Mouse (Mus musculus) MEL (cell line): ENCODE measurements at regions not wholly inside any gene's neighbourhood (a gene's known extent, or its start where the extent isn't known, plus 50 kb on each side); places are given as distances from the start of the nearest gene placed in this dataset.

Experiments used
- CTCF ChIP-seq, 3 experiments: IDR thresholded peaks in 2 of 3; conservative IDR thresholded peaks in 1 of 3; 2 replicates each; pipeline ENCODE4 v1.5.1; 2011 to 2012; ENCODE audit warnings: low read length in 3 of 3, low read depth in 2 of 3, mild to moderate bottlenecking in 2 of 3, improper control_type of control experiment in 1 of 3, inconsistent platforms in 1 of 3, mixed read lengths in 1 of 3, moderate library complexity in 1 of 3; ENCODE audit not compliant: control insufficient read depth in 1 of 3, insufficient read depth in 1 of 3, poor library complexity in 1 of 3, severe bottlenecking in 1 of 3
- EP300 ChIP-seq, 2 experiments: IDR thresholded peaks; 2 replicates each; pipeline ENCODE4 v1.6.1; 2011; ENCODE audit warnings: improper control_type of control experiment in 2 of 2, low read length in 2 of 2, low read depth in 1 of 2, mild to moderate bottlenecking in 1 of 2
- GATA1 ChIP-seq: IDR thresholded peaks from 2 replicates; pipeline ENCODE4 v1.6.1; 2011; ENCODE audit warnings: low read depth, low read length, improper control_type of control experiment
- MAX ChIP-seq: IDR thresholded peaks from 2 replicates; pipeline ENCODE4 v1.6.1; 2011; ENCODE audit warnings: low read length, improper control_type of control experiment
- MAZ ChIP-seq: IDR thresholded peaks from 2 replicates; pipeline ENCODE4 v1.6.1; 2012; ENCODE audit warnings: low read depth, mild to moderate bottlenecking, inconsistent platforms, low read length, improper control_type of control experiment
- POLR2A ChIP-seq, 2 experiments: IDR thresholded peaks; 2 replicates each; pipeline ENCODE4 v1.6.1; 2011 to 2012; ENCODE audit warnings: low read length in 2 of 2, mild to moderate bottlenecking in 2 of 2, control low read depth in 1 of 2, improper control_type of control experiment in 1 of 2, low read depth in 1 of 2, moderate library complexity in 1 of 2; ENCODE audit not compliant: control insufficient read depth in 1 of 2, insufficient read depth in 1 of 2, poor library complexity in 1 of 2
- POLR2AphosphoS2 ChIP-seq: IDR thresholded peaks from 2 replicates; pipeline ENCODE4 v1.6.1; 2011; ENCODE audit warnings: low read length, improper control_type of control experiment
- POLR2AphosphoS5 ChIP-seq: IDR thresholded peaks from 2 replicates; pipeline ENCODE4 v1.6.1; 2012; ENCODE audit warnings: low read depth, borderline replicate concordance, mild to moderate bottlenecking, inconsistent platforms, low read length, moderate library complexity, mixed read lengths
- RAD21 ChIP-seq: IDR thresholded peaks from 2 replicates; pipeline ENCODE4 v1.6.1; 2011; ENCODE audit warnings: mild to moderate bottlenecking, low read depth, low read length, improper control_type of control experiment
- SIN3A ChIP-seq: IDR thresholded peaks from 2 replicates; pipeline ENCODE4 v1.6.1; 2012; ENCODE audit warnings: low read length, improper control_type of control experiment, inconsistent platforms
- TCF12 ChIP-seq: IDR thresholded peaks from 2 replicates; pipeline ENCODE4 v1.6.1; 2014; ENCODE audit warnings: low read depth, mild to moderate bottlenecking, inconsistent platforms, low read length, improper control_type of control experiment, moderate library complexity

- TF ChIP-seq CTCF (IDR thresholded peaks at IDR 0.05 in 2 of 3, conservative IDR thresholded peaks at IDR 0.05 in 1 of 3; ENCODE audit: control insufficient read depth in 1 of 3, insufficient read depth in 1 of 3, low read depth in 2 of 3, low read length in 3 of 3, poor library complexity in 1 of 3, severe bottlenecking in 1 of 3), result no peak
- TF ChIP-seq MAX, result no peak
- TF ChIP-seq MAZ, result no peak
- no peak for TF ChIP-seq RAD21
- TF ChIP-seq EP300 (IDR thresholded peaks at IDR 0.05; ENCODE audit: low read depth in 1 of 2, low read length in 2 of 2), result no peak
- TF ChIP-seq GATA1, result no peak
- TF ChIP-seq TCF12, result no peak
- TF ChIP-seq POLR2A (IDR thresholded peaks at IDR 0.05; ENCODE audit: control insufficient read depth in 1 of 2, insufficient read depth in 1 of 2, low read depth in 1 of 2, low read length in 2 of 2, poor library complexity in 1 of 2), result no peak
- no peak for TF ChIP-seq POLR2AphosphoS5
- no peak for TF ChIP-seq SIN3A
- TF ChIP-seq POLR2AphosphoS2, result no peak
These were observed 369.0 kb downstream of the Bmper start for GRCm38 (mm10) chr9:23591906-23592305.
